Mouse (Mus musculus): Measurements from ENCODE around the gene Slc24a1.
A peak's percentile ranks its signal among the peaks of the same experiment; 100 is the strongest.

DNA sequence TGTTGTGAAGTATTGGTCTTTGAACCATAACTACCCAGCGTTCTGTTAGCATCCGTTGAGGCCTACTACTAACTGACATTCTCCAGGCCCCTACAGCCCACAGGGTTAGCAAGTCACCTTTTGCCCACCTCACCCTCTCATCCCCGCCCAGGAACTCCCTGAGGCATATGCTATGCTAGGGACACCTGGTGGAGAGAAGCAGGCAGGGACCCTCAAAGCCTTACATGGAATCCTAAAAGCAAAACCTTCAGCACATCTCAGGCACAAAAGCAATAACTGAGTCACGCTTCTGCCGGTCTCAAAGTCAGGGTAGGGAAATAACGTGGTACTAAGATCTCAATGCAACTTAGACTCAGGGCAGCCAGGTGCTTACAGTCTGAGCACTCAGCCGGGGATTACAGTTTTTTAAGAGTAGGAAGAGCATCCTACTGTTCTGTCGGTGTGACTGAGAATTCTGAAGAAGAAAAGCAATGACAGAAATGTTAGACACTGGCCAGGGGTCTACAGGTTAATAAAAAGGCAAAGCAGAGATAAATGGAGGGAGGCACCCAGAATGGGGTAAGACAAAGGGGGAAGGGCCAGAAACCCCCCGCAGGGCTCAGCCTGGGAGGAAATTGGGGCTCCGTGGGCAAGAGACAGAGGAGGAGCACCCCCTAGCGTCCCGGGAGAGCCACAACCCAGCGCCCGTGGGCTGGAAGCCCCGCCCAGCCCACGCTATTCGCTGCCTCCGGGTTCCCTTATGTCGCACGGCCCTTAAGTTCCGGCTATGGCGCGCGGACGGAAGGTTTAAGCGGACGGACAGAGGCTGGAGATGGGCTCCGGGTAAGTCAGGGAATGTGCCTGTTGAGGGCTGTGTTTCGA lies 8.9 kb upstream of the Slc24a1 start, which contains the start of gene Ints14:
- peak; percentile 59 for TF ChIP-seq CTCF (conservative IDR thresholded peaks at IDR 0.05; ENCODE audit: low read length)
- no peak for TF ChIP-seq POU5F1 (IDR thresholded peaks at IDR 0.05; ENCODE audit: borderline replicate concordance, low read length)

Measured in E14TG2a.4 (cell line).